Mouse (Mus musculus) C2C12 (cell line): ENCODE measurements at regions not wholly inside any gene's neighbourhood (a gene's known extent, or its start where the extent isn't known, plus 50 kb on each side); places are given as distances from the start of the nearest gene placed in this dataset.

Experiments
- CEBPB ChIP-seq: IDR thresholded peaks from one replicate; pipeline ENCODE4 v1.6.1; 2011; ENCODE audit warnings: low read depth, mild to moderate bottlenecking, control low read depth, moderate library complexity
- CTCF ChIP-seq: IDR thresholded peaks from one replicate; pipeline ENCODE4 v1.5.1; 2011; ENCODE audit not compliant: control insufficient read depth, insufficient read depth, insufficient read length
- MAX ChIP-seq: IDR thresholded peaks from one replicate; pipeline ENCODE4 v1.6.1; 2011; ENCODE audit warnings: mild to moderate bottlenecking, control low read depth
- MYOG ChIP-seq: IDR thresholded peaks from one replicate; pipeline ENCODE4 v1.6.1; 2011; ENCODE audit not compliant: control insufficient read depth, insufficient read length; ENCODE audit errors: extremely low read depth

DNA sequence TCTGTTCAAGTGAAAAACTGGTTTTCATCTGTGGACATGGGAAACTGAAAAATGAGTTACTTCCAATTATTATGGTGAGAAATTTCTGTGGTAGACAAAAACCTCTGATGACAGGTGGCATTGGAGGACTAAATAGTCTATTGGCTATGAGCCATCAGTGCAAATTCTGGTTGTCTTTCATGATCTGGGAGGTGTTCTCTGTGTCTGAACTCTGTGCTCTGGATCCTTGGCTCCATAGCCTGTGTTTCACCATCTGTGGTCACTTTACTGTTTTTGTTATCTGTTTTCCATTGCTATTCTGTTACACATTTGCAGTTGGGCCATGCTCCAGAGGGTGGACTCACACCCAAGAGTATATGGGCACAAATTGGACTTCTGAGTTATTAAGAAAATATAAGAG lies 359.9 kb downstream of the Btg1 start:
- TF ChIP-seq CEBPB (no peak), MAX (no peak), MYOG (no peak), CTCF (no peak)
